Mouse (Mus musculus) testis, adult 2 months (tissue): ENCODE measurements around the gene Mex3a. TPM values are rescaled to one million over a fixed set of nuclear protein-coding genes. Genes with fewer than 3 reads are reported as not detected.

Experiments used
- H3K27ac ChIP-seq: fragments of 200-500 bp; 2 replicates; pipeline ENCODE4 v1.5.1; 2012; ENCODE audit warnings: low read depth, low read length; ENCODE audit not compliant: control insufficient read depth, insufficient read depth
- H3K27me3 ChIP-seq: fragments of 200-500 bp; 2 replicates; pipeline ENCODE4 v1.6.1; 2012; ENCODE audit warnings: mild to moderate bottlenecking, low read length, moderate library complexity; ENCODE audit not compliant: control insufficient read depth, insufficient read depth
- H3K36me3 ChIP-seq: fragments of 200-500 bp; 2 replicates; pipeline ENCODE4 v1.6.1; 2012; ENCODE audit warnings: mild to moderate bottlenecking, low read length; ENCODE audit not compliant: control insufficient read depth, insufficient read depth
- H3K4me1 ChIP-seq: fragments of 200-500 bp; 2 replicates; pipeline ENCODE4 v1.6.1; 2012; ENCODE audit warnings: low read length; ENCODE audit not compliant: control insufficient read depth, insufficient read depth
- H3K4me3 ChIP-seq: fragments of 200-500 bp; 2 replicates; pipeline ENCODE4 v1.5.1; 2012; ENCODE audit warnings: low read depth, mild to moderate bottlenecking, low read length, moderate library complexity, mixed read lengths; ENCODE audit not compliant: control insufficient read depth
- CTCF ChIP-seq: fragments of 200-500 bp; IDR thresholded peaks from 2 replicates; pipeline ENCODE4 v1.5.1; 2012; ENCODE audit warnings: low read depth, mild to moderate bottlenecking, inconsistent platforms, low read length, moderate library complexity; ENCODE audit not compliant: control insufficient read depth, insufficient read depth, insufficient replicate concordance
- POLR2A ChIP-seq: fragments of 200-500 bp; IDR thresholded peaks from 2 replicates; pipeline ENCODE4 v1.6.1; 2012; ENCODE audit warnings: low read depth, mild to moderate bottlenecking, inconsistent platforms, low read length, moderate library complexity; ENCODE audit not compliant: control insufficient read depth
- polyA plus RNA-seq: library from polyadenylated mRNA; depleted of rRNA; stranded (reverse); fragments of >200 nt; gene quantifications from 2 replicates; pipeline ENCODE4 v1.2.3, GENCODE M21; 2012

The Mex3a gene
- polyA plus RNA-seq, 1 experiment, result 1.4 TPM

DNA sequence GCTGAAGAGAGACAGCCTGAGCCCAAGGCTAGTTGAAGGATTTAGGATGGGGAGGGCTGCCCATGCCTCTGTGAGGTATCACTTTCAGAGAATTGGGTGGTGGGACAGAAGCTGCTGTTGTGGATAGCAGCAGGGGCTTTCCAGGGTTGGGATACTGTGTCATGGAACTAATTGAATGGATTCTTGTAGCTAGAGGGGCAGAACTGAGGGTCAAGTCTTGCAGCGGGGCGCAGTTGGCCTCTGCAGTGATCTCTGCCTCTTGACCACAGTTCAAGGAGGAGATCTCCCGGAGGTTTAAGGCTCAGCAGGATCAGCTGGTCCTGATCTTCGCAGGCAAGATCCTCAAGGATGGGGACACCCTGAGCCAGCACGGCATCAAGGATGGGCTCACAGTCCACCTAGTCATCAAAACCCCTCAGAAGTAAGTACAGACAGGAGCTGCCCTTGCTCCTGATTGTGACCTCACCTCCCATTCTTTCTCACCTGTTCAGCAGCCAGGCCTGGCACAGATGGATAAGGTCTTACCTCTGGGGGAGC is 22.9 kb downstream of the Mex3a start:
- peak overlapping the region; percentile 63 for H3K4me3 ChIP-seq
- TF ChIP-seq CTCF (no peak), POLR2A (no peak)
- H3K27me3 ChIP-seq, result no peaks in the 10 kb centered on the region
- H3K27ac ChIP-seq, result peak overlapping the region; percentile 5
- peaks cover 4% of the 10 kb centered on the region for H3K36me3 ChIP-seq
- H3K4me1 ChIP-seq, result peaks cover 9% of the 10 kb centered on the region

DNA sequence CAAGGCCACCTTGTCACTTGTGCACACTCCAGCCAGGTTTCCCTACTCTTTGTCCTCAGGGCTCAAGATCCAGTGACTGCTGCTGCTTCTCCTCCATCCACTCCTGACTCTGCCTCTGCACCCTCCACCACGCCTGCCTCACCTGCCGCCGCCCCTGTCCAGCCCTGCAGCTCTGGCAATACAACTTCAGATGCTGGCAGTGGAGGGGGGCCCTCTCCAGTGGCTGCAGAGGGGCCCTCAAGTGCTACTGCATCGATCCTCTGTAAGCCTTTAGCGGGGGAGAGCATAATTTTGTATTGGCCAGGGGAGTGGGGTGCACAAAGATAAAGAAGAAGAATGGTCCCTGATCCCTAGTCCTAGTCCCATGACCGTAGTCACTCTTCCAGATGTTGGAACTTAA is 23.5 kb downstream of the Mex3a start:
- peaks cover 4% of the 10 kb centered on the region for H3K36me3 ChIP-seq
- H3K27ac ChIP-seq, result peak overlapping the region; percentile 23; the same call in 1 of the 2 replicates
- H3K4me3 ChIP-seq, result peak overlapping the region; percentile 63
- peaks cover 9% of the 10 kb centered on the region for H3K4me1 ChIP-seq
- TF ChIP-seq POLR2A (no peak), CTCF (no peak)
- no peaks in the 10 kb centered on the region for H3K27me3 ChIP-seq

DNA sequence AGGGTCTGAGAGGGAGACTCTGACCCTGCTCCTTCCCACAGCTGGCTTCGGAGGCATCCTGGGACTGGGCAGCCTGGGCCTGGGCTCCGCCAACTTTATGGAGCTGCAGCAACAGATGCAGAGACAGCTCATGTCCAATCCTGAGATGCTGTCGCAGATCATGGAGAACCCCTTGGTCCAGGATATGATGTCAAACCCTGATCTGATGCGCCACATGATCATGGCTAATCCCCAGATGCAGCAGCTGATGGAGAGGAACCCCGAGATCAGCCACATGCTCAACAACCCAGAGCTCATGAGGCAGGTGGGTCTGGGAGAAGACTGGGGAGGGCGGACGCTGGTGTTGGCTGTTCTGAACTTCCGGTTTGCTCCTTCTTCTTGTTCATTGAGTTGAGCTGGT is 24.4 kb downstream of the Mex3a start:
- H3K27me3 ChIP-seq, result no peaks in the 10 kb centered on the region
- peaks cover 9% of the 10 kb centered on the region for H3K4me1 ChIP-seq
- H3K27ac ChIP-seq, result no peak overlapping the region
- peaks cover 4% of the 10 kb centered on the region for H3K36me3 ChIP-seq
- no peak overlapping the region for H3K4me3 ChIP-seq
- no peak for TF ChIP-seq CTCF

DNA sequence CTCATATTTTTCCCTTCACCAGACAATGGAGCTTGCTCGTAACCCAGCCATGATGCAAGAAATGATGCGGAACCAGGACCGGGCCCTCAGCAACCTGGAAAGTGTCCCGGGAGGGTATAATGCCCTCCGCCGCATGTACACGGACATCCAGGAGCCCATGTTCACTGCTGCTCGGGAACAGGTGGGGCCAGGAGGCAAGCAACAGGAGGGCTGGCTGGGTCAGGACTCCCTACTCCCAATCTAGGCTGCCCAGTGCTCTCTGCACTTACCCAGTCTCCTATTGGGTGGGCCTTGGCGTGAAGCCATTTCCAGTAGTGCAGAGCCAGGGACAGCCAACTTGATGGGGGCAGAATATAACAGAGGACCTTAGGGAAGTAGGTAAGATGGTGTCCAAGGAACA is 27.4 kb downstream of the Mex3a start:
- Histone ChIP-seq H3K27me3 (no peaks in the 10 kb centered on the region), H3K4me1 (peaks cover 3% of the 10 kb centered on the region), H3K4me3 (no peak overlapping the region), H3K27ac (no peak overlapping the region), H3K36me3 (peaks cover 9% of the 10 kb centered on the region)
- TF ChIP-seq POLR2A (no peak), CTCF (no peak)

DNA sequence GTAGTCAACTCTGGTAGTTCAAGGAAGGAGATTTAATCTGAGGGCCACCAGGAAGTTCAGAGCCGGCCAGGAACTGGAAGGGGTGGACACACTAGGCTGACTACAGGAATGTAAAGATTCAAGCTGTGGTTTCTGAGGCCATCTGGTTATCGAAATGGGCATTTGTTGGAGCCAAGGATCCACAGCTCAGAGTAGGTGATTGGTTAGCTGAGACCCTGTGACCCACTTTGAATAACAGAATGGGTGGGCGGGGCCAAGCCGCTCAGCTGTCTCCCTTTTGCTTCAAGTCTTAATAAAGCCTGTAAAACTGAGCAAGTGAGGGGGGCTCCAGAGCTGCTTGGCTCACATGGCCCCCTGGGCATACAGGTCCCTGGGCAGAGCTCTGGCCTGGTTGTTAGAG is 29.8 kb downstream of the Mex3a start:
- TF ChIP-seq CTCF (no peak), POLR2A (no peak)
- no peaks in the 10 kb centered on the region for H3K27me3 ChIP-seq
- no peaks in the 10 kb centered on the region for H3K4me1 ChIP-seq
- H3K27ac ChIP-seq, result no peak overlapping the region
- H3K36me3 ChIP-seq, result peaks cover 11% of the 10 kb centered on the region
- H3K4me3 ChIP-seq, result peak overlapping the region; percentile 4; the same call in 1 of the 2 replicates

DNA sequence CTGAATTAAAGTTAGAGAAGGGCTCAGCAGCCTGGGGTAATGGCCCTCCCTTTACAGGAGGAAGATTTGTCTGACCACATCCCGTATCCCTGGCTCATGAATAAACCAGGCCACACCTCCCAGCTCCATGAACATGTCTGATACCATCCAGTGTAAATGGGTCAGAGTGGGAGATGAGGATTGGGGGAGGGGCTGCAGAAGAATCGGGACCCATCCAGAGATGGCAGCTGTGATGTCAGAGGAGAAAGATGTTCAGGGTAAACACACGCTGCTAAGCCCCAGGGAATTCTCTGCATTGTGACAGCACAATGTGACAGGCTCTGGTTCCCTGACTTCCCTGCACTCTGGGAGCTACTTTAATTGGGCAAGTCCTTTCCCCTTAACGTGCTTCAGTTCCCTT is 31.2 kb downstream of the Mex3a start:
- no peaks in the 10 kb centered on the region for H3K27me3 ChIP-seq
- TF ChIP-seq CTCF (no peak), POLR2A (no peak)
- H3K4me3 ChIP-seq, result peak overlapping the region; percentile 50
- H3K4me1 ChIP-seq, result no peaks in the 10 kb centered on the region
- peaks cover 11% of the 10 kb centered on the region for H3K36me3 ChIP-seq
- H3K27ac ChIP-seq, result 0 out of 2 replicates have a peak overlapping the region, but pooled peaks have one; percentile 18

DNA sequence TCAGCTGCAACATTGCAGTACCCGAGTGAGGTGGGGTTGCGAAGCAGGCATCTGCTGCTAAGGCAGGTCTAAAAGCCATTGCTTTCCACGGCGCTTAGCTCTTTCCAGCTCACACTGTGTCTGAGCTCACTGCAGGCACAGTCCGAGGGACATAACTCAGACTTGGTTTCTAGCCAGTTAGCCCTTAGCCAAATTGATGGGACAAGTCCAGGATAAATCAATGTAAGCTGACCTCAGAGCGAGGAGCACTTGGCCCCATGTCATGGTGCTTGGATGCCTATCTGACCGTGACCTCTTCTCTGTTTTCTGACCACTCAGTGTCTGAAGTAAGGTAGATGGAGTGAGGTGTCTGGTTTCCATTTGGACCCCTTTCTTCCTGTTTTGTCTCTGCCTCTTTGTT is 31.8 kb downstream of the Mex3a start:
- Histone ChIP-seq H3K4me1 (no peaks in the 10 kb centered on the region), H3K27me3 (no peaks in the 10 kb centered on the region), H3K4me3 (peak overlapping the region; percentile 50), H3K27ac (no peak overlapping the region), H3K36me3 (peaks cover 11% of the 10 kb centered on the region)
- TF ChIP-seq CTCF (no peak), POLR2A (no peak)

DNA sequence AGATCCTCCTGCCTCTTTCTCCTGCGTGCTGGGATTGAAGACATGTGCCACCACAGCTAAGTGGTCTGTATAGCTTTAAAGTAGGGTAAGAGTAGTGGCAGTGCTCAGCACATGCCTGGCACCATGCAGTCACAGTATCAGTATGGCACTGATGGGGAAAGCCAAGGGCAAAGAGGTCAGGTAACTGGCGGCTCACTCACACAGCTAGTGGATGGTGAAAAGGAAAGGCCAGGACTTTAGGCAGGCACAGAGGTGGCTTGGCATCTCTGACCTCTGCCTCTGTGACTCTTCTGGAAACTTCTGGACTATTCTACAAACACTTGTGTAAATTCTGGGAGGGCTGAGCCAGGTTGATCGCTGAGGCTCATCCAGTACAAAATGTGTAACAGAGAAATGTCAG is 33.9 kb downstream of the Mex3a start:
- H3K36me3 ChIP-seq, result peaks cover 7% of the 10 kb centered on the region
- H3K4me3 ChIP-seq, result no peak overlapping the region
- H3K27me3 ChIP-seq, result no peaks in the 10 kb centered on the region
- no peak for TF ChIP-seq CTCF
- TF ChIP-seq POLR2A, result no peak
- no peaks in the 10 kb centered on the region for H3K4me1 ChIP-seq
- H3K27ac ChIP-seq, result no peak overlapping the region
